8 mouse cellular contexts compared by ENCODE assay signal in genomic region chr7:101309985-101310326, GRCm38 (mm10). TPM values are rescaled to one million over a fixed set of nuclear protein-coding genes. Genes with fewer than 3 reads are reported as not detected.
DNase-seq lines count a peak whose midpoint lies in the region; ATAC-seq and TF ChIP-seq lines count a peak whose summit lies in the region.

No protein-coding gene starts in this region.

- no peaks in the 10 kb centered on the region for H3K27me3 ChIP-seq in embryonic facial prominence, embryonic 12.5 days
- no peaks in the 10 kb centered on the region for H3K27me3 ChIP-seq in hindbrain, postnatal 0 days (ENCODE audit: insufficient read depth, low read length)
- H3K27me3 ChIP-seq in midbrain, postnatal 0 days (ENCODE audit: insufficient read depth, low read length), result no peaks in the 10 kb centered on the region

- intact Hi-C loops in left cerebral cortex, postnatal 4 days (cut with DNase I), result loop anchor here (5.0 kb wide), 1 partner anchor 62 kb away; no protein-coding TSS in a partner anchor

- 35% methylated on average over 5 of the region's 5 CpGs for WGBS in embryonic facial prominence, embryonic 12.5 days
- 23% methylated on average over 5 of the region's 5 CpGs for WGBS in hindbrain, postnatal 0 days
- WGBS in midbrain, postnatal 0 days, result 29% methylated on average over 5 of the region's 5 CpGs

- 0 out of 2 replicates have a peak, but pooled peaks cover 3% of the 10 kb centered on the region for H3K4me1 ChIP-seq in embryonic facial prominence, embryonic 12.5 days
- no peaks in the 10 kb centered on the region for H3K4me1 ChIP-seq in hindbrain, postnatal 0 days (ENCODE audit: insufficient read depth, low read length)
- no peaks in the 10 kb centered on the region for H3K4me1 ChIP-seq in midbrain, postnatal 0 days (ENCODE audit: insufficient read depth, low read length)

- DNase-seq in layer of hippocampus, adult 2 months (ENCODE audit: low spot score in 2 of 2), result no peak
- no peak for DNase-seq in layer of hippocampus, adult 9-11 months
- DNase-seq in hindbrain, postnatal 0 days (ENCODE audit: low spot score), result no peak
- DNase-seq in midbrain, postnatal 0 days (ENCODE audit: low spot score), result no peak
- no peak for DNase-seq in adrenal gland, adult 18-20 months (ENCODE audit: low spot score in 2 of 2)
- DNase-seq in left cerebral cortex, postnatal 4 days, result no peak
- DNase-seq in kidney, postnatal 25 days, result no peak

- no peaks in the 10 kb centered on the region for H3K9me3 ChIP-seq in embryonic facial prominence, embryonic 12.5 days
- no peaks in the 10 kb centered on the region for H3K9me3 ChIP-seq in hindbrain, postnatal 0 days (ENCODE audit: low read length)
- H3K9me3 ChIP-seq in midbrain, postnatal 0 days (ENCODE audit: low read length), result no peaks in the 10 kb centered on the region

- no peak for TF ChIP-seq CTCF in layer of hippocampus, adult 2 months (conservative IDR thresholded peaks at IDR 0.05)
- no peak for TF ChIP-seq CTCF in hindbrain, postnatal 0 days (IDR thresholded peaks at IDR 0.05; ENCODE audit: low read depth)
- no peak for TF ChIP-seq CTCF in midbrain, postnatal 0 days (IDR thresholded peaks at IDR 0.05)

- peak overlapping the region; percentile 97 for H3K27ac ChIP-seq in layer of hippocampus, adult 2 months
- H3K27ac ChIP-seq in embryonic facial prominence, embryonic 12.5 days, result 0 out of 2 replicates have a peak overlapping the region, but pooled peaks have one; percentile 87
- peak overlapping the region; percentile 91 for H3K27ac ChIP-seq in hindbrain, postnatal 0 days
- peak overlapping the region; percentile 78; the same call in 1 of the 2 replicates for H3K27ac ChIP-seq in midbrain, postnatal 0 days (ENCODE audit: low read depth, low read length)

- peak overlapping the region; percentile 49 for H3K4me2 ChIP-seq in embryonic facial prominence, embryonic 12.5 days (replicated peaks)
- peak overlapping the region; percentile 61 for H3K4me2 ChIP-seq in hindbrain, postnatal 0 days (ENCODE audit: low read depth, low read length)
- H3K4me2 ChIP-seq in midbrain, postnatal 0 days (ENCODE audit: low read depth, low read length, poor library complexity, severe bottlenecking), result peak overlapping the region; percentile 58

- no peak; the same call in none of the 2 replicates for ATAC-seq in embryonic facial prominence, embryonic 12.5 days (ENCODE audit: insufficient number of reproducible peaks, insufficient read depth, low FRiP score, low TSS enrichment)
- no peak for ATAC-seq in hindbrain, postnatal 0 days
- ATAC-seq in midbrain, postnatal 0 days (ENCODE audit: low FRiP score), result peak; percentile 21; the same call in 1 of the 2 replicates

- no peak overlapping the region for H3K9ac ChIP-seq in embryonic facial prominence, embryonic 12.5 days
- peak overlapping the region; percentile 42 for H3K9ac ChIP-seq in hindbrain, postnatal 0 days (replicated peaks; ENCODE audit: low read length)
- H3K9ac ChIP-seq in midbrain, postnatal 0 days (replicated peaks; ENCODE audit: low read length, poor library complexity, severe bottlenecking), result peak overlapping the region; percentile 58; the same call in 1 of the 2 replicates

- H3K4me3 ChIP-seq in layer of hippocampus, adult 2 months, result peak overlapping the region; percentile 74
- H3K4me3 ChIP-seq in embryonic facial prominence, embryonic 12.5 days, result peak overlapping the region; percentile 56
- peak overlapping the region; percentile 48 for H3K4me3 ChIP-seq in hindbrain, postnatal 0 days (ENCODE audit: low read length)
- peak overlapping the region; percentile 58 for H3K4me3 ChIP-seq in midbrain, postnatal 0 days (ENCODE audit: low read depth, low read length)

- H3K36me3 ChIP-seq in embryonic facial prominence, embryonic 12.5 days, result no peaks in the 10 kb centered on the region
- H3K36me3 ChIP-seq in hindbrain, postnatal 0 days (ENCODE audit: insufficient read depth, low read length), result no peaks in the 10 kb centered on the region
- H3K36me3 ChIP-seq in midbrain, postnatal 0 days (ENCODE audit: insufficient read depth, low read length), result no peaks in the 10 kb centered on the region

RNA-seq across cellular contexts. Expression of gene Stard10, which starts 6.9 kb away (rescaled TPM):
- 10 to 100 TPM; 23.6 to 24.6 TPM for total RNA-seq in layer of hippocampus, adult 2 months (2021)
- 19.4 and 20.6 TPM in 2 replicates for polyA plus RNA-seq in embryonic facial prominence, embryonic 12.5 days (2016; fragmentation: Nextera tagmentation; extraction: Ambion mirVana)
- 39.3 and 53.4 TPM in 2 replicates for total RNA-seq in hindbrain, postnatal 0 days (2014; rRNA removed)
- 17.2 and 20.1 TPM in 2 replicates for polyA plus RNA-seq in hindbrain, postnatal 0 days (2015; fragmentation: Nextera tagmentation; extraction: Ambion mirVana)
- 21.5 and 47.7 TPM in 2 replicates for total RNA-seq in midbrain, postnatal 0 days (2014; rRNA removed)
- 11.0 and 12.1 TPM in 2 replicates for polyA plus RNA-seq in midbrain, postnatal 0 days (2015; fragmentation: Nextera tagmentation; extraction: Ambion mirVana)
- 10 to 100 TPM; 38.1 to 90.0 TPM for total RNA-seq in adrenal gland, adult 18-20 months (2021)
- total RNA-seq in left cerebral cortex, postnatal 4 days (2021), result 10 to 100 TPM; 13.2 to 14.6 TPM

RNA-seq across cellular contexts. Expression of gene Atg16l2, which starts 7.9 kb away (rescaled TPM):
- total RNA-seq in layer of hippocampus, adult 2 months (2021), result 10 to 100 TPM; 37.9 to 47.8 TPM
- 16.9 and 18.1 TPM in 2 replicates for polyA plus RNA-seq in embryonic facial prominence, embryonic 12.5 days (2016; fragmentation: Nextera tagmentation; extraction: Ambion mirVana)
- 16.9 and 49.3 TPM in 2 replicates for total RNA-seq in hindbrain, postnatal 0 days (2014; rRNA removed)
- 18.8 and 20.6 TPM in 2 replicates for polyA plus RNA-seq in hindbrain, postnatal 0 days (2015; fragmentation: Nextera tagmentation; extraction: Ambion mirVana)
- 17.0 and 31.5 TPM in 2 replicates for total RNA-seq in midbrain, postnatal 0 days (2014; rRNA removed)
- 22.4 and 22.6 TPM in 2 replicates for polyA plus RNA-seq in midbrain, postnatal 0 days (2015; fragmentation: Nextera tagmentation; extraction: Ambion mirVana)
- total RNA-seq in adrenal gland, adult 18-20 months (2021), result 10 to 100 TPM; 26.7 to 30.9 TPM
- total RNA-seq in left cerebral cortex, postnatal 4 days (2021), result 10 to 100 TPM; 34.2 to 36.0 TPM

RNA-seq across cellular contexts. Expression of gene Arap1, which starts 37.9 kb away (rescaled TPM):
- 10 to 100 TPM; 19.2 to 20.0 TPM for total RNA-seq in layer of hippocampus, adult 2 months (2021)
- polyA plus RNA-seq in embryonic facial prominence, embryonic 12.5 days (2016; fragmentation: Nextera tagmentation; extraction: Ambion mirVana), result 23.9 and 29.7 TPM in 2 replicates
- total RNA-seq in hindbrain, postnatal 0 days (2014; rRNA removed), result 19.2 and 44.0 TPM in 2 replicates
- 9.2 and 10.5 TPM in 2 replicates for polyA plus RNA-seq in hindbrain, postnatal 0 days (2015; fragmentation: Nextera tagmentation; extraction: Ambion mirVana)
- 12.3 and 30.0 TPM in 2 replicates for total RNA-seq in midbrain, postnatal 0 days (2014; rRNA removed)
- 6.9 and 8.9 TPM in 2 replicates for polyA plus RNA-seq in midbrain, postnatal 0 days (2015; fragmentation: Nextera tagmentation; extraction: Ambion mirVana)
- total RNA-seq in adrenal gland, adult 18-20 months (2021), result 10 to 100 TPM; 24.9 to 39.1 TPM
- total RNA-seq in left cerebral cortex, postnatal 4 days (2021), result 10 to 100 TPM; 21.1 to 21.9 TPM
